Mouse (Mus musculus): ENCODE data around the gene Pbld2.

GRCm38 (mm10) chr10:62984495-62984894 lies 39.6 kb upstream of the Pbld2 start:
- TF ChIP-seq CTCF (IDR thresholded peaks at IDR 0.05; ENCODE audit: low read depth), result no peak
- TF ChIP-seq EP300 (IDR thresholded peaks at IDR 0.05; ENCODE audit: low read depth), result peak; percentile 74; the same call in 1 of the 2 replicates
